Mouse (Mus musculus) erythroblast, adult 5-6 weeks (primary cell): Measurements from ENCODE around the gene Chic2. TPM values are rescaled to one million over a fixed set of nuclear protein-coding genes. Genes with fewer than 3 reads are reported as not detected.

Experiments
- total RNA-seq, 2 experiments: library from RNA; stranded (forward) in 1 of 2; stranded (reverse) in 1 of 2; fragments of 150-400 nt in 1 of 2; fragments of 200-764, 138-1000 nt in 1 of 2; gene quantifications; 2 replicates each; pipeline versions ENCODE4 v1.2.3 to v1.2.4; 2015 to 2017; ENCODE audit warnings: low replicate concordance in 2 of 2

The Chic2 gene
- total RNA-seq, 2 experiments from 2014 or later, result 15.2 to 30.2 TPM

Other genes with a start within 250 kb of the Chic2 start
- not detected in 2 replicates for gene Gsx2, start 30.8 kb upstream of the Chic2 start, total RNA-seq (2015; ENCODE audit: low replicate concordance)
- gene Gsx2, start 30.8 kb upstream of the Chic2 start, total RNA-seq (2017; ENCODE audit: low replicate concordance), result not detected in 2 replicates
- 0.21 TPM in 1 of 2 replicates, not detected in the other for gene Pdgfra, start 107.5 kb upstream of the Chic2 start, total RNA-seq (2015; ENCODE audit: low replicate concordance)
- 0.34 and 0.42 TPM in 2 replicates for gene Pdgfra, start 107.5 kb upstream of the Chic2 start, total RNA-seq (2017; ENCODE audit: low replicate concordance)